Mouse (Mus musculus) cerebellum, adult 2 months (tissue): ENCODE results near the gene Dusp16.

Source experiments
- CTCF ChIP-seq: fragments of 200-500 bp; IDR thresholded peaks from 2 replicates; pipeline ENCODE4 v1.5.1; 2011; ENCODE audit warnings: low read depth, mild to moderate bottlenecking, control low read depth, low read length, moderate library complexity, borderline replicate concordance; ENCODE audit not compliant: insufficient read depth
- POLR2A ChIP-seq: fragments of 200-500 bp; IDR thresholded peaks from 2 replicates; pipeline ENCODE4 v1.6.1; 2011; ENCODE audit warnings: low read length, control low read depth, borderline replicate concordance; ENCODE audit not compliant: insufficient read depth

DNA sequence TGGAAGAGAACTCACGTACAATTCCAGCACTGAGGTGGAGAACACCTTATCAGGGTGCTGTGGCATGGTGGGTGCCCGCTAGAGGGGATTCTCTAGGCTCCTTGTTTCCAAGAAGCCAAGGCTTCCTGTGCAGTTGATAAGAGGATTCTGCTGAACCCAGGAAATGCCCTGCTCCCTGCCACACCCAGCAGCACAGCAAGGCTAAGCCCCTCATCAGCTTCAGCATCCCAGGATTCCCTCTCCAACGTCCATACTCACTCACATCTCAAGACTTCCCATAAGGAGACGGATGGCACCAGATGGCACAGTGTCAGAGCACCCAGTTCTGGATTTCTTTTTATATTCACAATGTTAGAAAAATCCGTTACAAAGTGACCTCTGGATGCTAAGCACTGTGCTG is 73.3 kb downstream of the Dusp16 start:
- no peak for TF ChIP-seq POLR2A
- TF ChIP-seq CTCF = no peak
